Mouse (Mus musculus) hematopoietic multipotent progenitor cell, adult 10-12 weeks (in vitro differentiated cells): Measurements from ENCODE around the gene Prkcq. TPM values are rescaled to one million over a fixed set of nuclear protein-coding genes. Genes with fewer than 3 reads are reported as not detected.

Source experiments
- polyA plus RNA-seq: library from polyadenylated mRNA; stranded (reverse); fragments of >175 nt; gene quantifications from 2 replicates; pipeline ENCODE4 v1.2.3, GENCODE M21; 2012; ENCODE audit warnings: low replicate concordance

The Prkcq gene
- polyA plus RNA-seq = 9.1 and 14.3 TPM in 2 replicates

DNA sequence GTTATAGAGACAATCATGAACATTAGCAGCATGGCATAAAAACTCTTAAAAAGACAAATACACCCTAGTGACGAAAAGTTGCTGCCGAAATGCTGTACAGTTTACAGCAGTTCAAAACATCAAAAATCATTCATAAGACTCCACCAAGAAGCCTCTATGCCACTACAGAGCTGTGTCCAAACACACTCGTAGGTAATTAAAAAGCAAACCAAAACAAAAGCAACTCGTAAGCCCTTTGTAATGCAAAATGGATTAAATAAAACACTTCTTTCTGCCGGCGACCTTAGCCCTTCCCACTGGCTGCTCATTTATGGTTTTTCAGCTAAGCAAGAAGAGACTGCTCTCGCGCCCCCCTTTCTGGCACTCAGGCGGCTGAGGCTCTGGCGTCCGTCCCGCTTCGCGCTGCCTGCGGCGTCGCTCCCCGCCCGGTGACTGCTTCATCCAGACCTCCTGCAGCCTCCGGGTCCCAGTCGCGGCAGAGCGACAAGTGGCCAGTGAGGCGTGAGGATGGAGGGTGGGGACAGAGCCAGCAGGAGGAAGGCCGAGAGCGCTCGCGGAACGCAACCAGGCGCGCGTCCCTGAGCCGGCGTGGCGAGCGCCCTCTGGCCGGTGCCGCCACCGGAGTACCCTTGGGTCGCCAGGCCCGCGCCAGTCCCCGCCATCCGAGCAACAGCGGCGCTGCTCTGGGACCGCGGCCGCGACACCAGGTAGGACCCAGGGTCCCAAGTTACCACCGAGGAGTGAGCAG lies at the start of gene Prkcq:
Prkcq (plus strand) TSS at position 355 of the 748 bp plus-strand sequence.

